Mouse (Mus musculus) monocyte, adult 5-6 weeks (primary cell): Measurements from ENCODE around the gene Ccdc107. TPM values are rescaled to one million over a fixed set of nuclear protein-coding genes. Genes with fewer than 3 reads are reported as not detected.

Experiments used
- ATAC-seq: fragments of 153-309, 156-312 bp; replicated peaks from 2 replicates; pipeline ENCODE4 v1.8.0; 2017; ENCODE audit warnings: mild to moderate bottlenecking; ENCODE audit not compliant: low TSS enrichment, insufficient number of reproducible peaks, severe bottlenecking, poor library complexity, low FRiP score
- total RNA-seq: library from RNA; stranded (forward); fragments of 200-1000, 200-491, 200-594 nt; gene quantifications from 3 replicates; pipeline ENCODE4 v1.2.3, GENCODE M21; 2017

Ccdc107 gene
- total RNA-seq, result 21.2 to 29.5 TPM (median 29.3 TPM) in 3 replicates

- peak; percentile 91 for ATAC-seq
Observed at GRCm38 (mm10) chr4:43492821-43493185, at the start of gene Ccdc107. TSS of gene Ccdc107 (plus strand) at chr4:43492900.

- no peak for ATAC-seq
Observed at GRCm38 (mm10) chr4:43443511-43443910, 49.2 kb upstream of the Ccdc107 start.

GRCm38 (mm10) chr4:43447251-43447650 lies 45.4 kb upstream of the Ccdc107 start:
- ATAC-seq, result no peak

- no peak for ATAC-seq
Observed at GRCm38 (mm10) chr4:43448554-43448953, 44.1 kb upstream of the Ccdc107 start.

GRCm38 (mm10) chr4:43452315-43452714 lies 40.4 kb upstream of the Ccdc107 start:
- no peak for ATAC-seq

- ATAC-seq, result no peak
Observed at GRCm38 (mm10) chr4:43453413-43453812, 39.3 kb upstream of the Ccdc107 start.

GRCm38 (mm10) chr4:43454041-43454836 lies 38.5 kb upstream of the Ccdc107 start, which contains the start of gene Cd72:
TSS of gene Cd72 (minus strand) at chr4:43454628.
- peak; percentile 74 for ATAC-seq

GRCm38 (mm10) chr4:43456470-43456869 lies 36.2 kb upstream of the Ccdc107 start:
- peak; percentile 37; the same call in 1 of the 2 replicates for ATAC-seq

- no peak for ATAC-seq
Observed at GRCm38 (mm10) chr4:43457124-43457523, 35.6 kb upstream of the Ccdc107 start.

- ATAC-seq, result no peak
Observed at GRCm38 (mm10) chr4:43463102-43463501, 29.6 kb upstream of the Ccdc107 start.

- ATAC-seq, result no peak
Observed at GRCm38 (mm10) chr4:43465935-43466334, 26.8 kb upstream of the Ccdc107 start.

GRCm38 (mm10) chr4:43466872-43467271 lies 25.8 kb upstream of the Ccdc107 start:
- ATAC-seq, result no peak

GRCm38 (mm10) chr4:43470301-43470700 lies 22.4 kb upstream of the Ccdc107 start:
- ATAC-seq, result peak; percentile 60; the same call in 1 of the 2 replicates

- no peak for ATAC-seq
Observed at GRCm38 (mm10) chr4:43473636-43474035, 19.1 kb upstream of the Ccdc107 start.

- ATAC-seq, result no peak
Observed at GRCm38 (mm10) chr4:43476604-43477003, 16.1 kb upstream of the Ccdc107 start.

- peak; percentile 95 for ATAC-seq
Observed at GRCm38 (mm10) chr4:43477857-43478533, 14.7 kb upstream of the Ccdc107 start.

- ATAC-seq, result no peak
Observed at GRCm38 (mm10) chr4:43478534-43478858, 14.2 kb upstream of the Ccdc107 start.

- no peak for ATAC-seq
Observed at GRCm38 (mm10) chr4:43478906-43479832, 13.5 kb upstream of the Ccdc107 start.

- no peak for ATAC-seq
Observed at GRCm38 (mm10) chr4:43480985-43481384, 11.7 kb upstream of the Ccdc107 start.
